Mouse (Mus musculus): ENCODE data around the gene AI661453. TPM values are rescaled to one million over a fixed set of nuclear protein-coding genes. Genes with fewer than 3 reads are reported as not detected.
"Not testable (repeated sequence)": the region's sequence is repeated elsewhere in the genome, so short reads cannot be mapped to it uniquely, and the experiment has no call there.

The AI661453 gene
- total RNA-seq (2015) (1.6 and 2.3 TPM in 2 replicates), total RNA-seq (2017) (0.29 and 0.71 TPM in 2 replicates)

DNA sequence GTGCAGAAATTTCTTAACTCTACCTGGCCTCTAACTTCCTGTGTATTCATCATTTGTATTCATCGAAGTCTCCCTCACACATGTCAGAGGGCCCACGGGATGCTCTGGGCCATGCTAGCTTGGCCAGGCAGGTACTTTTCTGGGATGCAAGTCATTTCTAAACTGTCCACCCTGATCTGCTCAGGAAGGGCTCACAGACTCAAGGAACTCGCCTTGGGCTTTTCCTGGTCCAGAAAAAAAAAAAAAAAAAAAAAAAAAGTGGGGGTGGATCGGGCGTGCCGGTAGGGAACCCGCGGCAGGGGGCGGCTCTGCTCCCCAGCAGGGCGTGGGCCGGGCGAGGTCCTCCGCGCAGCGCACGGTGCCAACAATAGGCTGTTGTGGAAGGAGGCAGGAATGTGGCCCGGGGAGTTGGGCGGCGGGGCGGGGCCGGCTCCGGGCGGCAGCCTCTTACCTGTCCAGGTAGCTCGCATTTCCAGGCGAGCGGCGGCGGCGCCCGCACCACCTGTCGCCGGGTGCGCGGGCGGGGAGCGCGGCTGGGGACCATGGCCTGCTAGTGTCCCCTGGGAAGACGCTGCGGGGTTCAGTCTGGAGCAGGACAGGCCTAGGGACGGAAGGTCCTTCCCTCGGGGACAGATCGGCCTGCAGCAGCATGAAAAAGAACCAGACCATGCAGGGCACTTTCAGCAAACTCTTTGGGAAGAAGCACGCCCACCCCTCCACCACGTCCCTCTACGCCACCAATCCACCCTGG lies at the start of gene AI661453:
TSS of gene AI661453 (plus strand) at position 460 of the 751 bp plus-strand sequence.
- no peak for ATAC-seq (replicated peaks; ENCODE audit: poor library complexity)

GRCm38 (mm10) chr17:47386649-47387048 lies 49.8 kb upstream of the AI661453 start:
- peak; percentile 76 for ATAC-seq (replicated peaks; ENCODE audit: poor library complexity)

- peak; percentile 48 for ATAC-seq (replicated peaks; ENCODE audit: poor library complexity)
Measured at GRCm38 (mm10) chr17:47394223-47394869, 42.1 kb upstream of the AI661453 start.

- peak; percentile 93 for ATAC-seq (replicated peaks; ENCODE audit: poor library complexity)
Measured at GRCm38 (mm10) chr17:47395376-47395913, 41.0 kb upstream of the AI661453 start.

- no peak for ATAC-seq (replicated peaks; ENCODE audit: poor library complexity)
Measured at GRCm38 (mm10) chr17:47399091-47399490, 37.3 kb upstream of the AI661453 start.

GRCm38 (mm10) chr17:47400451-47400850 lies 36.0 kb upstream of the AI661453 start, which contains the start of gene Guca1a:
Guca1a (minus strand) TSS chr17:47400584.
- ATAC-seq (replicated peaks; ENCODE audit: poor library complexity): no peak

DNA sequence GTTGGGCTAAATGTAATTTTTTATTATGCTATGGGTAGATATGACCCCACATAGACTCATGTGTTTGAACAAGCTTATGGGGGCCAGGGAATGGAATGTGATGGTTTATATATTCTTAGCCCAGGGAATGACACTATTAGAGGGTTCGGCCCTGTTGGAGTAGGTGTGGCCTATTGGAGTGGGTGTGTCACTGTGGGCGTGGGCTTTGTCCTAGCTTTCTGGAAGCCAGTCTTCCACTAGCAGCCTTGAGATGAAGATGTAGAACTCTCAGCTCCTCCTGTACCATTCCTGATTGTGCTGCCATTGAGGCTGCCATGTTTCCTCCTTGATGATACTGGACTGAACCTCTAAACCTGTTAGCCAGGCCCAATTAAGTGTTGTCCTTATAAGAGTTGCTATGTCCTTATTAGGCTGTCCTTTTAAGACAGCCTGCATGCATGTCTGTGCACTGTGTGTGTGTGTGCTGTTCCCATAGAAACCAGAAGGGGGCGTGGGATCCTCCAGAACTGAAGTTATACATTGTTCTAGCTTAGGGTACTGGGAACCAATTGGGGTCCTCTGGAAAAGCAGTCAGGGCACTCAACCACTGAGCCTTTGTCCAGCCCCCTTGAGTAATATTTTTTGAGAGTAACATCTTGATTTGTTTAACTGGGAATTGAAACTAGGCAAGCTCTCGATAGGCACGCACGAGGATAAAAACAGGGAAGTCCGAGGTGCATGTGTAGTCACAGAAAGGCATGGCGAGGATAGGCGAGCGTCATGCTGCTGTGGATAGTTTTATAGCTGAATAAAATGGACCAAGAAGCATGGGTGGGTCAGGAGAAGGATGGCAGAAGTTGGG lies 28.5 kb upstream of the AI661453 start:
- ATAC-seq (replicated peaks; ENCODE audit: poor library complexity): peak; percentile 37; the same call in 1 of the 2 replicates

DNA sequence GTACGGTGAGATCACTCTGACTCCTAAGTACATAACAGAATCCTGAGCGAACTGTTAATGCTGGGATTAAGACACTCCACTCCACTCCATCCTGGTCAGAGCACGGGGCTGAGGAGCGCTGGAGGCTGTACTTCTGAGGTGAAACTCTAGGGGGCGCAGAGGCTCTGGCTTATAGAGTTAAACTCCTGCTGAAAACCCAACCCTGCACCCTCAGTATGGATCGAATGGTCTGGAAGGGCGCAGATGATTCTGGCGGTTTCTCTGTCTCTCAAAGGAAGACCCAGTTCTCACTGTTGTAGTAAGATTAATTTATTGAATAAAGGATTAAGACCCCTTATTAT lies 27.9 kb upstream of the AI661453 start:
- peak; percentile 83 for ATAC-seq (replicated peaks; ENCODE audit: poor library complexity)

DNA sequence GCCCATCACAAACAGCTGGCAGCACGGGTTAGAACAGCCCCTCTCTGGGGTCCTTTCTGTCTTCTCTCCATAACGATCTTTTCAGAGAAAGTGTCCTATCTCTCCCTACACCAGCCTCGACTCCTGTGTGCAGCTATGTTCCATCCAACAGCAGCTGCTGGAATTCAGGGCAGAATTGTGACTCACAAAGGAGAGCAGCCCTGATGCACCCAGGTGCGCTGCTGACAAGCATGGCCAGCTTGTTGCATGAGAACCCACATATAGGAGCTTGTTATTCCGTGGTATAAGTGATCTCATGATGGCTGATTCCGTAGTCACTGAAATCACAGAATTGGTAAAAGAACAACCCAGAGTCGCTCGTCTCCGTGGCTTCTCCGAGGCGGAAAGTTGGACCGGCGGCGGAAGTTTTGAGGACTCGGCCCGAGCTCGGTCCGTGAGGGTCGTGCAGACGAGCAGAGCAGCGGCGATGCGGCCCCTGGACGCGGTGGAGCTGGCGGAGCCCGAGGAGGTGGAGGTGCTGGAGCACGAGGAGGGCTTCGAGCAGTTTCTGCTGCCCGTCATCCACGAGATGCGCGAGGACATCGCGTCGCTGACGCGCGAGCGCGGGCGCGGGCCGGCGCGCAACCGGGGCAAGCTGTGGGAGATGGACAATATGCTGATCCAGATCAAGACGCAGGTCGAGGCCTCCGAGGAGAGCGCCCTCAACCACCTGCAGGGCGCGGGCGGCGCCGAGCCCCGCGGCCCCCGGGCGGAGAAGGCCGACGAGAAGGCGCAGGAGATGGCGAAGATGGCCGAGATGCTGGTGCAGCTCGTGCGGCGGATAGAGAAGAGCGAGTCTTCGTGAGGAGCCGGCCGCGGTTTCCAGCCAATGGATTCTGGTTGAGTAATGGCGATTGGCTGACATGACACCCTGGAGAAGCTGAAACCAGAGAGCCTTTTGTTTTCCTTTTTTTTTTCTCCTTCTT lies 26.2 kb upstream of the AI661453 start:
- ATAC-seq (replicated peaks; ENCODE audit: poor library complexity): peak; percentile 45

DNA sequence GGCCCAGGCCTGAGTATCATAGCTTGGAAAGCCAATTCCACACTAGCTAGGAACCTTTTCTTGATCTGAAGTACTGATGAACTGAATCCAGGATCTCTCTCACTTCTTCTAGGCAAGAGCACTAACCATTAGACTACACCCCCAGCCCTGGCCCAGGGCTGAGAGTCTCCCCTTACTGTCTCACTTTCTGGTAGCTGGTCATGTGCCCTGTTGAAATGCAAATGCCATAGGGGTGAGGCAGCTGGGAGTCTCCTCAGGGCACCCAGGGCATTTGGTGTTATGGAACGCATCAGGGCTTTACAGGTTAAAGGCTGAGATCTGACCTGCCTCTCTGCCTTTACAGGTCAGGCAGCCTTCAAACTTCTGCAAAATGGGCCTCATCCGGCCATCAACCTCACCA lies 16.2 kb upstream of the AI661453 start:
- no peak for ATAC-seq (replicated peaks; ENCODE audit: poor library complexity)

DNA sequence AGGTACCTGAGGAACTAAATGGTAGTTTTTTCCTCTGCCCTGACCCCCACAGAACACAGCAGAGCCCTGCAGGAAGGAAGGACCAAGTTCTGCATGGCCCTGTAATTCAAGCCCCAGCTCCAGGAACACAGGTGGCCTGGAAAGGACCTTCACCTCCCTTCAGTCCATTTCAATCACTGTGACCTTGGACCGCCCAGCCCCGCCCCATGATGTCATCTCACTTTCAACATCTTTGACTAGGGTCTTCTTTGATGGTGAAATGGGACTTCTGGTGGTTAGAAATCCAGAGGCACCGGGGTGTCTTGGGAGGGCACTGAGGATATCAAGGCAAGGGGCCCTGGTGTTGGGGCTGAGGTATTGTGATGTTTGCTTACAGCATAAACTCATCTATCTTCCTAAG lies 14.8 kb upstream of the AI661453 start:
- no peak for ATAC-seq (replicated peaks; ENCODE audit: poor library complexity)

GRCm38 (mm10) chr17:47422616-47423015 lies 13.8 kb upstream of the AI661453 start:
- not testable (repeated sequence) for ATAC-seq (replicated peaks; ENCODE audit: poor library complexity)

- no peak for ATAC-seq (replicated peaks; ENCODE audit: poor library complexity)
Measured at GRCm38 (mm10) chr17:47424186-47424585, 12.2 kb upstream of the AI661453 start.

GRCm38 (mm10) chr17:47427316-47427715 lies 9.1 kb upstream of the AI661453 start:
- ATAC-seq (replicated peaks; ENCODE audit: poor library complexity): peak; percentile 51; the same call in 1 of the 2 replicates

GRCm38 (mm10) chr17:47428831-47429304 lies 7.5 kb upstream of the AI661453 start:
- ATAC-seq (replicated peaks; ENCODE audit: poor library complexity): peak; percentile 58

- peak; percentile 51 for ATAC-seq (replicated peaks; ENCODE audit: poor library complexity)
Measured at GRCm38 (mm10) chr17:47430815-47431214, 5.6 kb upstream of the AI661453 start.

GRCm38 (mm10) chr17:47436907-47437547 lies 612 bp downstream of the AI661453 start, which contains the start of gene 1700001C19Rik:
1700001C19Rik (minus strand) TSS chr17:47437376.
- 0 out of 2 replicates have a peak, but pooled peaks have one; percentile 7 for ATAC-seq (replicated peaks; ENCODE audit: poor library complexity)

GRCm38 (mm10) chr17:47438611-47439010 lies 2.2 kb downstream of the AI661453 start:
- ATAC-seq (replicated peaks; ENCODE audit: poor library complexity): no peak

- ATAC-seq (replicated peaks; ENCODE audit: poor library complexity): peak; percentile 38
Measured at GRCm38 (mm10) chr17:47439396-47440028, 3.1 kb downstream of the AI661453 start.

Data from megakaryocyte progenitor cell, adult 5-6 weeks (primary cell).